Mouse (Mus musculus) testis, adult 2 months (tissue): Measurements from ENCODE around the gene Id2.

Source experiments
- CTCF ChIP-seq: fragments of 200-500 bp; IDR thresholded peaks from 2 replicates; pipeline ENCODE4 v1.5.1; 2012; ENCODE audit warnings: low read depth, mild to moderate bottlenecking, inconsistent platforms, low read length, moderate library complexity; ENCODE audit not compliant: control insufficient read depth, insufficient read depth, insufficient replicate concordance
- POLR2A ChIP-seq: fragments of 200-500 bp; IDR thresholded peaks from 2 replicates; pipeline ENCODE4 v1.6.1; 2012; ENCODE audit warnings: low read depth, mild to moderate bottlenecking, inconsistent platforms, low read length, moderate library complexity; ENCODE audit not compliant: control insufficient read depth

GRCm38 (mm10) chr12:25142251-25142650 lies 45.3 kb upstream of the Id2 start:
- no peak for TF ChIP-seq CTCF
- TF ChIP-seq POLR2A: no peak
